Mouse (Mus musculus) lung, embryonic 16.5 days (tissue): ENCODE data around the gene Ptpn9. TPM values are rescaled to one million over a fixed set of nuclear protein-coding genes. Genes with fewer than 3 reads are reported as not detected.
"Not testable (repeated sequence)": the region's sequence is repeated elsewhere in the genome, so short reads cannot be mapped to it uniquely, and the experiment has no call there.

Experiments
- ATAC-seq: fragments of 200-750 bp; cut with Nextera tagmentation; 2 replicates; pipeline ENCODE4 v1.8.0; 2017; ENCODE audit warnings: low read depth, mild to moderate bottlenecking, moderate library complexity
- H3K27ac ChIP-seq: fragments of 300-500 bp; sonication (generic); 2 replicates; pipeline ENCODE4 v1.5.1; 2014; ENCODE audit warnings: mild to moderate bottlenecking, control low read depth, low read length
- H3K27me3 ChIP-seq: fragments of 300-500 bp; sonication (generic); 2 replicates; pipeline ENCODE4 v1.6.1; 2014; ENCODE audit warnings: low read depth, low read length, mixed read lengths; ENCODE audit not compliant: control insufficient read depth, insufficient read depth
- H3K36me3 ChIP-seq: fragments of 300-500 bp; sonication (generic); 2 replicates; pipeline ENCODE4 v1.6.1; 2014; ENCODE audit warnings: low read length; ENCODE audit not compliant: control insufficient read depth, insufficient read depth
- H3K4me1 ChIP-seq: fragments of 300-500 bp; sonication (generic); replicated peaks from 2 replicates; pipeline ENCODE4 v1.6.1; 2014; ENCODE audit warnings: low read length, mixed read lengths; ENCODE audit not compliant: control insufficient read depth, insufficient read depth
- H3K4me2 ChIP-seq: fragments of 300-500 bp; sonication (generic); 2 replicates; pipeline ENCODE4 v1.6.1; 2014; ENCODE audit warnings: low read depth, low read length, control low read depth
- H3K4me3 ChIP-seq: fragments of 300-500 bp; sonication (generic); 2 replicates; pipeline ENCODE4 v1.5.1; 2014; ENCODE audit warnings: mild to moderate bottlenecking, low read length, control low read depth
- H3K9ac ChIP-seq: fragments of 300-500 bp; sonication (generic); 2 replicates; pipeline ENCODE4 v1.6.1; 2014; ENCODE audit warnings: low read length, control low read depth
- H3K9me3 ChIP-seq: fragments of 300-500 bp; sonication (generic); 2 replicates; pipeline ENCODE4 v1.6.1; 2016; ENCODE audit warnings: low read length; ENCODE audit not compliant: control insufficient read depth
- WGBS: fragments of 180-500 bp; shearing (Covaris S2); extraction: QIAGEN DNeasy Blood & Tissue Kit; methylation state at CpG from one replicate; pipeline ENCODE4 v1.1.7; 2014; 5-methylcytosine and 5-hydroxymethylcytosine counted together
- polyA plus RNA-seq: library from polyadenylated mRNA; unstranded; fragments of >200 nt; fragmentation: Nextera tagmentation; extraction: Ambion mirVana; gene quantifications from 2 replicates; pipeline ENCODE4 v1.2.1, GENCODE M21; 2015

Gene Ptpn9
- polyA plus RNA-seq, 1 experiment from 2014 or later = 21.7 TPM

GRCm38 (mm10) chr9:56961591-56961990, 33.1 kb upstream of the Ptpn9 start:
- no peaks in the 10 kb centered on the region for H3K27me3 ChIP-seq
- WGBS = 95% methylated on average over 3 of the region's 3 CpGs
- H3K9ac ChIP-seq = no peak overlapping the region
- H3K4me3 ChIP-seq = no peak overlapping the region
- no peak overlapping the region for H3K27ac ChIP-seq
- peaks cover 9% of the 10 kb centered on the region; the same call in 1 of the 2 replicates for H3K36me3 ChIP-seq
- no peak overlapping the region for H3K4me2 ChIP-seq
- H3K9me3 ChIP-seq = no peaks in the 10 kb centered on the region
- no peak for ATAC-seq
- 0 out of 2 replicates have a peak, but pooled peaks cover 3% of the 10 kb centered on the region for H3K4me1 ChIP-seq

GRCm38 (mm10) chr9:56970158-56970557, 24.6 kb upstream of the Ptpn9 start:
- 74% methylated on average over 2 of the region's 2 CpGs for WGBS
- no peak for ATAC-seq

GRCm38 (mm10) chr9:56973960-56974524, 20.7 kb upstream of the Ptpn9 start:
- WGBS = 76% methylated on average over 8 of the region's 8 CpGs
- no peak overlapping the region for H3K4me3 ChIP-seq
- no peaks in the 10 kb centered on the region for H3K27me3 ChIP-seq

More at GRCm38 (mm10) chr9:56970158-56970557, 24.6 kb upstream of the Ptpn9 start:
- no peak overlapping the region for H3K4me3 ChIP-seq
- H3K4me1 ChIP-seq = no peaks in the 10 kb centered on the region
- H3K27me3 ChIP-seq = no peaks in the 10 kb centered on the region
- peaks cover 4% of the 10 kb centered on the region; the same call in 1 of the 2 replicates for H3K36me3 ChIP-seq
- no peaks in the 10 kb centered on the region for H3K9me3 ChIP-seq
- H3K9ac ChIP-seq = no peak overlapping the region
- no peak overlapping the region for H3K4me2 ChIP-seq
- no peak overlapping the region for H3K27ac ChIP-seq

GRCm38 (mm10) chr9:56975199-56975598, 19.5 kb upstream of the Ptpn9 start:
- ATAC-seq = no peak
- no peak overlapping the region for H3K4me3 ChIP-seq
- 78% methylated on average over 3 of the region's 3 CpGs for WGBS
- H3K9me3 ChIP-seq = no peaks in the 10 kb centered on the region
- H3K27ac ChIP-seq = no peak overlapping the region
- H3K4me2 ChIP-seq = no peak overlapping the region
- no peaks in the 10 kb centered on the region for H3K4me1 ChIP-seq
- H3K36me3 ChIP-seq = peaks cover 9% of the 10 kb centered on the region
- no peak overlapping the region for H3K9ac ChIP-seq
- no peaks in the 10 kb centered on the region for H3K27me3 ChIP-seq

More at GRCm38 (mm10) chr9:56973960-56974524, 20.7 kb upstream of the Ptpn9 start:
- ATAC-seq = no peak
- Histone ChIP-seq H3K36me3 (peaks cover 7% of the 10 kb centered on the region), H3K9me3 (no peaks in the 10 kb centered on the region), H3K4me2 (no peak overlapping the region), H3K4me1 (no peaks in the 10 kb centered on the region), H3K9ac (no peak overlapping the region), H3K27ac (no peak overlapping the region)

GRCm38 (mm10) chr9:56980186-56980585, 14.5 kb upstream of the Ptpn9 start:
- no peak overlapping the region for H3K4me2 ChIP-seq
- no peaks in the 10 kb centered on the region for H3K27me3 ChIP-seq
- H3K4me3 ChIP-seq = no peak overlapping the region
- ATAC-seq = no peak
- peaks cover 6% of the 10 kb centered on the region for H3K36me3 ChIP-seq
- no peak overlapping the region for H3K9ac ChIP-seq
- WGBS = 88% methylated on average over 6 of the region's 6 CpGs
- H3K4me1 ChIP-seq = no peaks in the 10 kb centered on the region
- H3K27ac ChIP-seq = no peak overlapping the region
- no peaks in the 10 kb centered on the region for H3K9me3 ChIP-seq

GRCm38 (mm10) chr9:56981502-56981901, 13.2 kb upstream of the Ptpn9 start:
- Histone ChIP-seq H3K9me3 (no peaks in the 10 kb centered on the region), H3K9ac (no peak overlapping the region), H3K4me3 (no peak overlapping the region), H3K4me2 (no peak overlapping the region), H3K27me3 (no peaks in the 10 kb centered on the region), H3K36me3 (peaks cover 6% of the 10 kb centered on the region), H3K27ac (no peak overlapping the region), H3K4me1 (no peaks in the 10 kb centered on the region)
- WGBS = 67% methylated on average over 1 of the region's 1 CpGs
- no peak for ATAC-seq

- H3K4me2 ChIP-seq = peak overlapping the region; percentile 83
- no peaks in the 10 kb centered on the region for H3K36me3 ChIP-seq
- H3K9ac ChIP-seq = peak overlapping the region; percentile 98
- no peaks in the 10 kb centered on the region for H3K27me3 ChIP-seq
- H3K9me3 ChIP-seq = no peaks in the 10 kb centered on the region
- WGBS = under 1% methylated on average over 60 of the region's 80 CpGs
- peak overlapping the region; percentile 98 for H3K27ac ChIP-seq
- H3K4me1 ChIP-seq = peaks cover 11% of the 10 kb centered on the region; the same call in 1 of the 2 replicates
- H3K4me3 ChIP-seq = peak overlapping the region; percentile 90
- ATAC-seq = peak; percentile 72
Observed at GRCm38 (mm10) chr9:56995198-56996027, 690 bp downstream of the Ptpn9 start.

- H3K27ac ChIP-seq = peak overlapping the region; percentile 98
- H3K36me3 ChIP-seq = no peaks in the 10 kb centered on the region
- H3K9me3 ChIP-seq = no peaks in the 10 kb centered on the region
- H3K4me3 ChIP-seq = peak overlapping the region; percentile 90
- WGBS = 0% methylated on average over 5 of the region's 5 CpGs
- ATAC-seq = no peak
- H3K9ac ChIP-seq = peak overlapping the region; percentile 98
- no peaks in the 10 kb centered on the region for H3K27me3 ChIP-seq
- peak overlapping the region; percentile 83 for H3K4me2 ChIP-seq
- peaks cover 11% of the 10 kb centered on the region; the same call in 1 of the 2 replicates for H3K4me1 ChIP-seq
Observed at GRCm38 (mm10) chr9:56996028-56996346, 1.3 kb downstream of the Ptpn9 start.

GRCm38 (mm10) chr9:56997206-56997605, 2.5 kb downstream of the Ptpn9 start:
- 75% methylated on average over 1 of the region's 1 CpGs for WGBS
- peaks cover 11% of the 10 kb centered on the region; the same call in 1 of the 2 replicates for H3K4me1 ChIP-seq
- H3K4me2 ChIP-seq, H3K9ac ChIP-seq, H3K4me3 ChIP-seq, H3K36me3 ChIP-seq, H3K27me3 ChIP-seq, H3K9me3 ChIP-seq, ATAC-seq, H3K27ac ChIP-seq: not testable (repeated sequence)
